Mouse (Mus musculus): ENCODE data around the gene Phf8.
A peak's percentile ranks its signal among the peaks of the same experiment; 100 is the strongest.

The Phf8 gene

DNA sequence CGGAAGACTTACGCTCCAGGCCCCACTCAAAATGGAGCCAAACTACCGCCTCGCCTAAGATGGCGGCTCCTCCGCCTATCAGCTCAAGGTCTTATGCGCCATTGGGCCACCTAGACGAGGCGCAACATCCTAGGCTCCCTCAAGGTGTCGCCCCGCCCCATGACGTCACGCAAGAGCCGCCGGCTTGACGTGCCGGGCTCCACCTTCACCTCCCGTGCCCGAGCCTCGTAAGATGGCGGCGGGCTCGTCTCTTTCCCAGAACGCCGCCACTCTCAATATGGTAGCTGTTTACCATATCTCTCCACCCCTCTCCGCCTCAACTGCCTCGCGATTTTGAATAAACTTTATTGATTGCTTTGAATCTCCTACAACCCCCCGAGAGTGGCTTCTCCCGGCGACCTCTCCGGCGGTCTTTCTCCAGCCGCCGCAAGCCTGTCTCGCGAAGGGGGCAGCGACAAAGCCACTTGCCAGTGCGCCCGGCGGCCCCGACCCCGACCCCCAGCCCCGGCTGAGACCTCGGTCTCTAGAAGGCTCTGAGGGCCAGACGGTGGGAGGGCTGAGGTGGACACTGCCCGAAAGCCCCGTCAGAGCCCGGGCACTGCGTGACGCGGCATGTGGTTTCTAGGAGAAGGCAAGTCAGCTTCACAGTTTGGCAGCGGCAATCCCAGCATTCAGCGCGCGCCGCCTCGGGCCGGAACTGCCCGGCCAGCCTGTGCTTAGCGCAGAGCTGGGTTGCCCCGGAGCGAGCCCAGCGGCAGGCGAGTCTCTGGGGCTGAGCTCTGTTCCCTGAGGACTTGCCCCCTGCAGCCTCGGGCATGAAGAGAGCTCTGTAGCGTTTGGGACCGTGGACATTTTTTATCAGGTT, at the start of gene Phf8:
TSS of gene Phf8 (plus strand) at position 215 of the 865 bp plus-strand sequence.
- DNase-seq, result peak; percentile 96 to 97

DNA sequence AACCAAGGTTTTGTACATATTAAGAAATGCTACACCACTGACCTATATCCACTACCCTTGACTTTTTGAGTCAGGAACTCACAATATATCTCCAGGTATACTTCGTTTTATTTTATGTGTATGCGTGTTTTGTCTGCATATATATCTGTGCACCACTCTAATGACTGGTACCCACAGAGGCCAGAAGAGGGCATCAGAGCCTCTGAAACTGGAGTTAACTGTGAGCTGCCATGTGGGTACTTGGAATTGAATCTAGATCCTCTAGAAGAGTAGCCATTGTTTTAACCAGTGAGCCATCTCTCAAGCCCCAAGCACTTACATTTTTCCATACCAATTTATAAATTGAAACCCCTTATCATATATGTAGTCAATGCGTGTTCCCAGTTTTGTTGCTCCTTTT, 32.3 kb upstream of the Phf8 start:
- DNase-seq, result peak in 1 of 2 experiments; percentile 10

DNA sequence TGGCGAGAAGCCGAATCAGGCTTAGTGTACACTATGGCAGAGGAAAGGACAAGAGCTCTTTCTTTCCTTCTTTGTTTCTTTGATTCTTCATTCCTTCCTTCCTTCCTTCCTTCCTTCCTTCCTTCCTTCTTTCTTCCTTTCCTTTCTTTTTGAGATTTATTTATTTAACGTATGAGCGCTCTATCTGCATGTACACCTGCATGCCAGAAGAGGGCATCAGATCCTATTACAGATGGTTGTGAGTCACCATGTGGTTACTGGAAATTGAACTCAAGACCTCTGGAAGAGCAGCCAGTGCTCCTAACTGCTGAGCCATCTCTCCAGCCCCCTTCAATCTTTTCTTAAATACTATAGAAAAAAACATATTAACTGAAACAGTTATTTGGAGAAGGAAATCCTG, 27.2 kb upstream of the Phf8 start:
- DNase-seq, result peak in 1 of 2 experiments; percentile 2

DNA sequence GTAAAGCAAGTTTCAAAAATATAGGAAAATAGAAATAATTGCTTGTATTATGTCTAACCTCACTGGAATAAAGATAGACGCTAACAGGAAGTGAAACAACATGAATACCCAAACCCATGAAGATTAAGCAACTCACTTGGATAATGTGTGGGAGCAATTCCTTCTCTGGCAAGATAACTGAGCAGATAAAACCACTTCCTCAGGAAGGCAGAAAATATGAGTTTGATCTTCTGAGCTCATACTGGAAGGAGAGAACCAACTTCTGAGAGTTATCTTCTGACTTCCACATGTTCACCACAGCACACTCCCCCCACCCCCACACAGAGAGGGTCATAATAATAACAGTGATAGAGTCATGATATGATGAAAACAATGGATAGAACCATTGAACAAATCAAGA, 23.9 kb upstream of the Phf8 start:
- DNase-seq, result no peak

DNA sequence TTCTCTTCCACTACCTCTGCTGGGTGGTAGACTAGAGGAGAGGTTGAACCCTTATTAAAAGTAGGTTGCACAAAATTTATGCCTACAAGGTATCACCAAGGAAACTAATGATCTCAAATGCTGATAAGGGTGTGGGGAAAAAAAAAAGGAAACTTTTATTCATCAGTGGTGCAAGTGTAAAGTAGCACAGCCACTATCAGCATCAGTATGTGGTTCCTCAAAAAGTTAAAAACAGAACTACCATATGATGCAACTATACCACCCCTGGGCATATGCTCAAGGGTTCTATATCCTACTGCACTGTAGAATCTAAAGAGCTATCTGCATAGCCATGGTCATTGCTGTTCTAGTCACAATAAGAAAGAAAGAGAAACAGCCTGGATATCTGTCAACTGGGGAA, 11.9 kb upstream of the Phf8 start:
- no peak for DNase-seq

DNA sequence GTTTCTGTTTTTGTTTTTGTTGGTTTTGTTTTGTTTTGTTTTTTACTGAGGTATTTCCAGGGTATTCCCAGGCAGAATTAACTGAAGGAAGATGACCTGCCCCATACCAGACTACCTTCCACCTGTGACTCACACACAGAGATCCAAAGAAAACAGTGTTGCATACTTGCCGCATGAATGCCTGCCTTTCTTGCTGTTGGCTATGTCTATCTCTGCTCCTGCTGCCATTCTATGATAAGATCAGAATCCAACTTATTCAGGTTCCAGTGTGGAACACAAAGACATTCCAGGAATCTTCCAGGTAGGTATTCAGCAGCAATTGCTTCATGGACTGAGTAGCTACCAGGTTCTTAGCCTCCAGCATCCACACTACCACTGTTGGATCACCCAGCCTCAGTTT, 10.6 kb upstream of the Phf8 start:
- DNase-seq, result no peak

DNA sequence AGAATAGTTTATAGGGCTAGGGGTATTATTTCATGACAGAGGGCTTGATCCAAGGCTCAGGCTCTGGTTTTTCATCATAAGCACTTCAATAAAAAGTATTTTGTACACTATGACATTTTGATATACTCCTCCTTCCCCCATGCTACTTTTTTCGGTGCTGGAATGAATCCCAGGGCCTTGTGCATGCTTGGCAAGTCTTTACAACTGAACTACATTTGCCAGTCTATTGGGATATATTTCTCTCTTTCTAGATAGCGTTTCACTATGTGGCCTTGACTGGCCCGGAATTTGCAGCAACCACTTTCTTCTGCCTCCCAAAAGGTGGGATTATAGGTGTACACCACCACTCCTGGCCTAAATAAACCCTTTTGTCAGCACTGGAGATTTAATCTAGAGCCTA, 7.4 kb upstream of the Phf8 start:
- DNase-seq, result no peak

DNA sequence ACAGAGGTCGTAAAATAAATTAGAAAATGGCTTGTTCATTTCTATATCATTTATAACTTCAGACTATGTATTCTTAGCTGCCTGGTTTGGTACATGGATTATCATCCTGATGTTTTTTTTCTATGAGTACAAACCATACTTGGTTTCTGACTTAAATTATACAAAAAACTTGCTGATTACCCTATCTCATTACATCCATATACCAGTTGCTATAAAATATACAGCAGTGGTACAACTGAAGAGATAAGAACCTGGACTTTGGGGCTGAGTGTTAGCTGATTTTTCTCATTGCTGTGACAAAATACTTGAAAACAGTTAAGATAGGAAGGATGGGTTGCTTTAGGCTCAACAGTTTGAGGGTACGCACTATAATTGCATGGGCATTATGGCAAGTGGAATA, 6.8 kb upstream of the Phf8 start:
- DNase-seq, result no peak

DNA sequence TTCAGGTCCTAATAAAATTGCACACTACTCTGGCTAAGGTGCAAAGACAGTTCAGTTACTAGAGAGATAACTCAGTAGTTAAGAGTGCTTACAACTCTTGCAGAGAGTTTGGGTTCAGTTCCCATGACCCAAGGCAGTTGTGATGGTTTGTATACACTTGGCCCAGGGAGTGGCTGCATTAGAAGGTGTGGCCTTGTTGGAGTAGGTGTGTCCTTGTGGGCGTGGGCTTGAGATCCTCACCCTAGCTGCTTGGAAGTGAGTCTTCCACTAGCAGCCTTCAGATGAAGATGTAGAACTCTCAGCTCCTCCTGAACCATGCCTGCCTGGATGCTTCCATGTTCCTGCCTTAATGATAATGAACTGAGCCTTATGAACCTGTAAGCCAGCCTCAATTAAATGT, 2.3 kb upstream of the Phf8 start:
- no peak for DNase-seq

DNA sequence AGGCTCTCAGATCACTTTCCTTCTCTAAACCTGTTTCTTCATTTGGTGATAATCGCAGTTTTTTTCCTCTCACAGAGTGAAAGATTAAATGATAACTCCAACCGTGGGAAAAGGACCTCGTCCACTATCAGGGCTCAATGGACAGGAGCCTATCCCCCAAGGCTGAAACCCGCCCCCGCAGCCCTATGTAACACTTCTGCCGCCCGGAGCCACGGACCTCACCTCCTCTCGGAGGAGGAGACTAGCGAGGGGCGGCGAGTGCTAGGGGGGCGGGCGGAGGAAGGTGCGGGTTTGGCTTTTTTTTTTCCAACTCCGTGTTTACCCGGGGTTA, 380 bp upstream of the Phf8 start:
- no peak for DNase-seq

DNA sequence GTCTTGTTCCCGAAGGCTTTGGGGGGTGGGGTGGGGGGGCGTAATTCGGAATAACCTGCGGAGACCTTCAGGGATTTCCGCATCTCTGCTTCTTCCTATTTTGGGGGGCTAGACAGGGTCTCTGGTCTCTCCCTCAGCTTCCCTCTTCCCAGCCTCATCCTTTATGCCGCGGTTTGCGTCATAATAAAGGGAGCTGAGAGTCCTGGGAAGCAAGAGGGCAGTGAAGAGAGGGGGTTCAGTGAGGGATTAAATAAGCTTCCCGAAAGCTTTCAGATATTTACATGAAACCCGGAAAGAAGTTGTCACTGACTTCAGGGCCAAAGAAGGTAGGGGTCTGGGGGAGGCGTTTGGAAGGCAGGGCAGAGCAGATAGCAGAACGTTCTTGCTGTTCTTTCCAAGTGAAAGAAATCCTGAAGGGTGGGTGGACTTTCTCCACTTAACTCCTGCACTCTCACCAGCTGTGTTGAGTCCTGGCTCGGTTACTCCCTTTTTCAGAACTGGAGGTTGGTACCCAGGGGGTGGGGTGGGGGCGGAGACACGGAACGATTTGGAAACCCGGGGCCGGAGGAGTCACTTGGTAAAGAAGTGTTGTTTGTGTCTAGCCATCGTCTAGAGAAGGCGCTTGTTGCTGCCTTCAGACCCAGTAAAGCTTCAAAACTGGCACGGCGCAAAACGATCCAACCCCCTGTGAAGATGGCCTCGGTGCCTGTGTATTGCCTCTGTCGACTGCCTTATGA, 1.5 kb downstream of the Phf8 start:
- no peak for DNase-seq

DNA sequence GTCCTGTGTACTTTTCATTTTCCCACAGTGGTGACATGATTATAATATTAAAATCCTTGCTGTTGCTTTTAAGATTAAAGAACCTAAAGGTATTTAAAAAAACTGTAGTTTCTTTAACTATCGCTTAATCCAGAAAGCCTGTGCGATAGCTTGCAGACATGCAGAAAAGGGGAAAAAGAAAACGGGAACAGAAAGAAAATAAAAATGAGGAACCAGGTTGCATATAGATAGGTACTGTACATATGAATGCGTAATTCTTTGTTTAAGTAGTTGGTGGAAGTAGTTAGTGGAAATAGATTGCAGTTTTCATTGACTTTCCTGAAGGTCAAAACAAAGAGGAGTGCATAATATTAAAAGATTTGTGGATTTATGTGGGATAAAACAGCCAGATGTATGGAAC, 32.9 kb downstream of the Phf8 start:
- no peak for DNase-seq

DNA sequence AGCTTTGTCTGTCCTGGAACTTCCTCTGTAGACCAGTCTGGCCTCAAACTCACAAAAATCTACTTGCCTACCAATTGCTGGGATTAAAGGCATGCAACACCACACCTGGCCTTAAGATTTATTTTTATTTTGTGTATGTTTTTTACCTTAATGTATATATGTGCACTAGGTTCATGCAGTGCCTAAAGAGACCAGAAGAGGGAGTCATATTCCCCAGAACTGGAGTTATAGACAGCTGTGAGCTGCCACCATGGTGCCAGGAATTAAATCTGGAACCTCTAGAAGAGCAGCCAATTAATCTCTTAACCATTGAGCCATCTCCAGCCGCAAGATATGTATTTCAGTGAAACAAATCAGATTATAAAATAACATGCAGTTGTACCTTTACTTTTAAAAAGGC, 54.7 kb downstream of the Phf8 start:
- peak in 1 of 2 experiments; percentile 2 for DNase-seq

DNA sequence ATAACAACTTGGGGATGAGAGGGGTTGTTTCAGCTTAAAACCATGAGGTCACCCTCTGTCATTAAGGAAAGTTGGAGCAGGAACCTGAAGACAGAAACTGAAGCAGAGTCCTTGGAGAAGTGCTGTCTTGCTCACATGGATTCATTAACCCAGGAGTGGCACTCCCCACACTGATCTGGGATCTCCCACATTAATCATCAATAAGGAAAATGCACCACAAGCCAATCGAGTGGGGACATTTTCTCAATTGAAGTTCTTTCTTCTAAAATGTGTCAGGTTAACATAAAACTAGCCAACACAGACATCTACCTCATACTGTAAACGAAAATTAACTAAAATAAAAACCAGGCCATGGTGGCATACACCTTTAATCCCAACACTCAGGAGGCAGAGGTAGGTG, 122.9 kb downstream of the Phf8 start:
- no peak for DNase-seq

DNA sequence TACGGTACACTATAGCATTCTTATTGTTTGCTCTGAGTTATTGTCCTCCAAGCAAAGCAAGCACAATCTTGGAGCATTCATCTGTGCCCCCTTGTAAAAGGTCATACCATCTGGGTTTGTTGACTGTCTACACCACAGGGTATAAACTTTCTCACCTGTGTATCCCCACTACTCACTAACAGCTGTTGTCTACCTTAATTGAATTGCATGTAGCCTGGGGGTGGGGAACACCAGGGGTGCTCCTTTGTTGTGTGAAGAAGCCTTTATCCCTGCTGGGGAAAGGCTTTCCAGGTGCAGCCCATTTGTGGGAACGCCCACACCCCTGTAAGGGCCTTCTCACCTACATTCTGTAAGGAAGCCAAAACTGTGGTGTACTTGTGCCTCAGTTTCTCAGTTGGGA, 133.3 kb downstream of the Phf8 start:
- DNase-seq, result no peak

DNA sequence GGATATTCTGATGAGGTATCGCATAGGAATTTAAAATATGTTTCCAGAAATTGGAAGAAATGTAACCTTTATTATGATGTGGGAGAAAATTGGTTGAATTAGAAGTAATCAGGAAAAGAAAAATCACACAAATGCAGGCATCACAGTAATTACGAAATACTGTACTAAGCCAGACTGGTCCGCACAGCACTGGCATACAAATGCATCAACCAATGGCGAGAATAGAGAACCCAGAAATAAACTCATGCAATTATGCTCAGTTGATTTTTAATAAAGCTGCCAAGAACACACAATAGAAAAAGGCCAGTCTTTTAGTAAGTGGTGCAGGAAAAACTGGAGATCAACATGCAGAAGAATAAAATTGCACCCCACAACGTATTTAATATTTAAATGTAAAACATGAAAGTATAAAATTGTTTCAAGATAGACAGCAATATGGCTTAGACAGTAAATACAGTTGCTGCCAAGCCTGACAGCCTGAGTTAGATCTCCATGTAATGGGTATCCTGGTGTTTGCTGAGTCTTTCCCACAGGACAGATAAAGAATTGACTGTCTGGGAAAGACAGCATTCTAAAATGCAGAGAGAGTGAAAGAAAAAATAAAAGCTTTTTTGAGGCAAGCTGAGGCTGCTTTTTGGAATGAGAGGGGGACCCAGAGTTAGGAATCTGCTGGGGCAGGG, 154.2 kb downstream of the Phf8 start:
- no peak for DNase-seq

Data from B cell, adult 2 months (primary cell).